Mouse (Mus musculus): ENCODE data around the gene Bcas3. TPM values are rescaled to one million over a fixed set of nuclear protein-coding genes. Genes with fewer than 3 reads are reported as not detected.

Gene Bcas3
- polyA plus RNA-seq, 1 experiment from 2014 or later = 28.0 TPM

DNA sequence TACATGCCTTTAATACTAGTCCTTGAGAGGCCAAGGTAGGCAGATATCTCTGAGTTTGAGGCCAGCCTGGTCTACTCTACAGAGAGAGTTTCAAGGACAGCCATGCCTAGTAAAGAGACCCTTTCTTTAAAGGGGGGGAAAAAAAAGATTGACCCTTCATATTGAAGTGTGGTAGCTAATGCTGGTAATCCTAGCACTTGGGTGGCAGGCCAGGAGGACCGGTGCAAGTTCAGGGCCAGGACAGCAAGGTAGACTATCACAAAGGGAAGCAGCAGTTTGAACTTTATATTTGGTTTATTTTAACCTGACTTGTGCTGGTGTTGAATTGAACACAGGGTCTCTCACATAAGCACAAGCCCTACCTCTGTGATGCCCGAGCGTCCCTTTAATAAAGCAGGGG, 39.6 kb upstream of the Bcas3 start:
- Histone ChIP-seq H3K9ac (ENCODE audit: low read depth, low read length) (peak overlapping the region; percentile 32; the same call in 1 of the 2 replicates), H3K4me1 (ENCODE audit: control insufficient read depth, insufficient read depth, low read length) (peaks cover 9% of the 10 kb centered on the region), H3K4me3 (ENCODE audit: low read depth, low read length) (peak overlapping the region; percentile 95), H3K9me3 (ENCODE audit: control insufficient read depth, low read length) (no peaks in the 10 kb centered on the region), H3K27ac (replicated peaks; ENCODE audit: low read depth, low read length) (peak overlapping the region; percentile 44), H3K36me3 (ENCODE audit: control insufficient read depth, insufficient read depth, low read length) (peaks cover 15% of the 10 kb centered on the region; the same call in 1 of the 2 replicates), H3K4me2 (ENCODE audit: low read depth, low read length) (peak overlapping the region; percentile 58), H3K27me3 (replicated peaks; ENCODE audit: control insufficient read depth, insufficient read depth, low read length) (no peaks in the 10 kb centered on the region)
- 76% methylated on average over 3 of the region's 3 CpGs for WGBS
- DNase-seq (ENCODE audit: low spot score) (no peak), ATAC-seq (ENCODE audit: low read depth) (no peak)

DNA sequence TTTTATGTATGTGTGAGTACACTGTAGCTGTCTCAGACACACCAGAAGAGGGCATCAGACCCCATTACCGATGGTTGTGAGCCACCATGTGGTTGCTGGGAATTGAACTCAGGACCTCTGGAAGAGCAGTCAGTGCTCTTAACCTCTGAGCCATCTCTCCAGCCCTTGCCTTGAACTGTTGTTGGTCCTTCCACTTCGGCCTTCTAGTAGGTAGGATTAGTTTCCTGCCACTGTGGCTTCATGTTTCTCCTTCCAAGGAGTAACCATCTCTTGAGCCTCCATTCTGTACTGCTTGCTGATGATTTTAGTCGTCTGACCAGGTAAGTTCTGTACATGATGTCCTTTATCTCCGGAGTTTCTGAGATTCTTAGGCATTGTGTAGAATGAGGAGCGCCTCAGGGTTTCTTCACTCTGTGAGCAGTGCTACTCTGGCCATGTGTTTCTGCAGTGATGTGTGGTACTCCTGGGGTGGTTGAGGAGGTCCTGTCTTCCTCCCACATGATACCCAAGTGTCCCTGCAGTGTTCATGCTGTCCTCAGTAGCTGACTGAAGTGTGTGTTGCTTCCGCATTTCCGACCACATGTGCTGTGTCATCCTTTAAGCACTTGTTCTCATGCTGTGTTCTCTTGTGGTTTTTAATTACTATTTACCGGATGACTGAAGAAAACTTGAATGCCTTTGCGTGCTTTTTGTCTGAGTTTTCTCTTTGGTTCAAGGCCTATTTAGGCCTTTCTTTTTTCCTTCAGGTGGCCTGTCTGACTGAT, 29.2 kb upstream of the Bcas3 start:
- Histone ChIP-seq H3K4me3 (ENCODE audit: low read depth, low read length) (no peak overlapping the region), H3K36me3 (ENCODE audit: control insufficient read depth, insufficient read depth, low read length) (no peaks in the 10 kb centered on the region), H3K9ac (ENCODE audit: low read depth, low read length) (no peak overlapping the region), H3K27ac (replicated peaks; ENCODE audit: low read depth, low read length) (no peak overlapping the region), H3K4me1 (ENCODE audit: control insufficient read depth, insufficient read depth, low read length) (no peaks in the 10 kb centered on the region), H3K4me2 (ENCODE audit: low read depth, low read length) (no peak overlapping the region), H3K9me3 (ENCODE audit: control insufficient read depth, low read length) (no peaks in the 10 kb centered on the region), H3K27me3 (replicated peaks; ENCODE audit: control insufficient read depth, insufficient read depth, low read length) (no peaks in the 10 kb centered on the region)
- no peak for ATAC-seq (ENCODE audit: low read depth)
- 79% methylated on average over 9 of the region's 9 CpGs for whole genome bisulfite sequencing
- peak; percentile 8 for DNase-seq (ENCODE audit: low spot score)

DNA sequence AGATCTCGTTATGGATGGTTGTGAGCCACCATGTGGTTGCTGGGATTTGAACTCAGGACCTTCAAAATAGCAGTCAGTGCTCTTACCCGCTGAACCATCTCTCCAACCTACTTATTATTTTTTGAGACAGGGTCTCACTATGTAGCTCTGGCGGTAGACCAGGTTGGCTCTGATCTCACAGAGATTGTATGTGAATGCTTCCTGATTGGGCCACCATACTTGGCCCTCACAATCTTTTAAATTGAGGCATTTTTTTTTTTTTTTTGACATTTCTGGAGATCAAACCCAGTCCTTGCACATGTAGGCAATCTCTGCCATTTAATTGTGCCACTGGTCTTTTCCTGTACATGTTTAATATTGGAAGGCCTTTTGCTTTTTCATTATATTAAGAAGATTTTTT, 24.2 kb upstream of the Bcas3 start:
- Histone ChIP-seq H3K9ac (ENCODE audit: low read depth, low read length) (no peak overlapping the region), H3K4me2 (ENCODE audit: low read depth, low read length) (no peak overlapping the region), H3K9me3 (ENCODE audit: control insufficient read depth, low read length) (no peaks in the 10 kb centered on the region), H3K27ac (replicated peaks; ENCODE audit: low read depth, low read length) (no peak overlapping the region), H3K27me3 (replicated peaks; ENCODE audit: control insufficient read depth, insufficient read depth, low read length) (no peaks in the 10 kb centered on the region), H3K36me3 (ENCODE audit: control insufficient read depth, insufficient read depth, low read length) (peaks cover 36% of the 10 kb centered on the region), H3K4me1 (ENCODE audit: control insufficient read depth, insufficient read depth, low read length) (no peaks in the 10 kb centered on the region), H3K4me3 (ENCODE audit: low read depth, low read length) (no peak overlapping the region)
- 94% methylated on average over 3 of the region's 3 CpGs for WGBS
- no peak for DNase-seq (ENCODE audit: low spot score)
- ATAC-seq (ENCODE audit: low read depth) = no peak

DNA sequence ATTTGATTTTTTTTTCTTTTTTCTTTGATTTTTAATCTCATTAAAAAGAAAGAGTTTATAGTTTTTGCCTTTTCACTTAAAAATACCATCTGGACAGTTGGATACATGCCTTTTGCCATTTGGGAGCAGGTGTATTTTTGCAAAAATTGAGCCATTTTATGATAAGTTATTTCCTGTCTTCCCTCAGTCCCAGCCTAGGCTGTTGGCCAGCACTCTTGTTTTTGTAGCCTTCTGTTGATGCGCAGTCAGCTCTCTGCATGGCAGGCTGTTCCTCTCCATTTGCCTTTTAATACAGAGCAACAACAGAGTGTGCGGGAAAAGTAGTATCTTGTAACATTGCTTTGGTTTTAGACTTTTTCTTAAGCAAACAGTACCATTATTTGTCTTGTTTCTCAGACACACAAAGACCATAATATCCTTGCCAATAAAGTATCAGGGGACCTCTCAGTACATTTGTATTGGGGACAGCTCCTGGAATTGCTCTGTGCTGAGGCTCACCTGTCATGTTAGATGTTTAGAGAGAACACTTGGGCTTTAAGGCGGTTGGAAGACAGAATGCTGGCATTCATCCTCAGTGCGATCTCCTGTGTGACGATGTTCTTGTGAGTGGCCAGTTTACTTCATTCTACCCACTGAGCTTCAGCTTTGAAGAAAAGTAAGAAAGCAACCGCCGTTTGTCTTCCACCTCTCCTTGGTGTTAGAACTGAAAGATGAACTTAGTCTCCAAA, 23.6 kb upstream of the Bcas3 start:
- H3K27ac ChIP-seq (replicated peaks; ENCODE audit: low read depth, low read length) = no peak overlapping the region
- H3K4me1 ChIP-seq (ENCODE audit: control insufficient read depth, insufficient read depth, low read length) = no peaks in the 10 kb centered on the region
- no peak overlapping the region for H3K9ac ChIP-seq (ENCODE audit: low read depth, low read length)
- ATAC-seq (ENCODE audit: low read depth) = no peak
- 91% methylated on average over 7 of the region's 7 CpGs for WGBS
- H3K4me3 ChIP-seq (ENCODE audit: low read depth, low read length) = no peak overlapping the region
- H3K27me3 ChIP-seq (replicated peaks; ENCODE audit: control insufficient read depth, insufficient read depth, low read length) = no peaks in the 10 kb centered on the region
- peaks cover 36% of the 10 kb centered on the region for H3K36me3 ChIP-seq (ENCODE audit: control insufficient read depth, insufficient read depth, low read length)
- no peak for DNase-seq (ENCODE audit: low spot score)
- no peak overlapping the region for H3K4me2 ChIP-seq (ENCODE audit: low read depth, low read length)
- H3K9me3 ChIP-seq (ENCODE audit: control insufficient read depth, low read length) = no peaks in the 10 kb centered on the region

DNA sequence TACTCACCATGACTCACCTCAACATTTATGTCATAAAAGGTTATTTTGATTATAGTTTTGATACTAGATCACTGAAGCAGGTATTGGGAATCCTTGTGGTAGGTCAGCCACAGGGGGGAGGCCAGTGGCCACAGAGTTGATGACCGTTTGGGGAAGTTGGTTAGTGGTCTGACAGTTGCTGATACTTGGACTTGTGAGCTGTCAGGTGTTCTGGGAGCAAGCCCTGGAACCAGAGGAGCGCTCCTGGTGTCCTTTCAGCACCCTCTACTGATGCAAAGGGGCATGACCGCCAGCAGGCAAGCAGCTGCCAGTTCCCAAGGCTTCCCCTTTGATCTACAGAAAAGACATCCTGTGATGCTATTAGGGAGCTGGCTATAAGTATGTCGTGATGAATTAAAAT, 18.2 kb upstream of the Bcas3 start:
- no peak overlapping the region for H3K9ac ChIP-seq (ENCODE audit: low read depth, low read length)
- H3K27ac ChIP-seq (replicated peaks; ENCODE audit: low read depth, low read length) = no peak overlapping the region
- H3K9me3 ChIP-seq (ENCODE audit: control insufficient read depth, low read length) = no peaks in the 10 kb centered on the region
- H3K4me1 ChIP-seq (ENCODE audit: control insufficient read depth, insufficient read depth, low read length) = no peaks in the 10 kb centered on the region
- no peak overlapping the region for H3K4me3 ChIP-seq (ENCODE audit: low read depth, low read length)
- DNase-seq (ENCODE audit: low spot score) (peak; percentile 27), ATAC-seq (ENCODE audit: low read depth) (no peak)
- H3K36me3 ChIP-seq (ENCODE audit: control insufficient read depth, insufficient read depth, low read length) = peaks cover 73% of the 10 kb centered on the region
- no peak overlapping the region for H3K4me2 ChIP-seq (ENCODE audit: low read depth, low read length)
- no peaks in the 10 kb centered on the region for H3K27me3 ChIP-seq (replicated peaks; ENCODE audit: control insufficient read depth, insufficient read depth, low read length)
- WGBS = 43% methylated on average over 4 of the region's 4 CpGs

DNA sequence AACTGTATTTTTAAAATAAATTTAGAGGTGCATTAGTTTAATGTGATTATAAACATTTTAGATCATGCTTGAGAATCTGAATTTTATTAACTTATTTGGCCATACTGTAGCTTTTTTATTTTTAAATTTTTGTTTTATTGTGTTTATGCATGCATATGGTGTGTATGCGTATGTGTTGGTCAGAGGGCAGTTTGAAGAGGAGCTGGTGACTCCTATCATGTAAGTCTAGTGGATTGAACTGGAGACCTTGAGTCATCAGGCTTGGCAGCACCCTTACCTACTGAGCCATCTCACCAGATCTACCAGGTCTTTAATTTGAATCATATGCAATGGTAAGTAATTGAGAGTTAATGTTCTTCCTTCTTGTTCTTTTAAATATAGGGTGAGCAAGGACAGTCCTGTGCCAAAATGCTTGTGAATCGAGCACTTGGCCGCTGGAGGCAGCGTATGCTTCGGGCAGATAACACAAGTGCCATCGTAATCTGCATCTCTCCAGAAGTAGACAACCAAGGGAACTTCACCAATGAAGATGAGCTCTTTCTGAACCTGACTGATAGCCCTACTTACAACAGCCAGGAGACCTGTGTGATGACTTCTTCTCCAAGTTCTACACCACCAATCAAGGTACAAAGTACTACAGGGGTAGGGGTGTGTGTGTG, 13.7 kb upstream of the Bcas3 start:
- Histone ChIP-seq H3K9ac (ENCODE audit: low read depth, low read length) (no peak overlapping the region), H3K4me3 (ENCODE audit: low read depth, low read length) (no peak overlapping the region), H3K27me3 (replicated peaks; ENCODE audit: control insufficient read depth, insufficient read depth, low read length) (no peaks in the 10 kb centered on the region), H3K36me3 (ENCODE audit: control insufficient read depth, insufficient read depth, low read length) (peaks cover 78% of the 10 kb centered on the region), H3K4me2 (ENCODE audit: low read depth, low read length) (no peak overlapping the region), H3K27ac (replicated peaks; ENCODE audit: low read depth, low read length) (no peak overlapping the region), H3K9me3 (ENCODE audit: control insufficient read depth, low read length) (no peaks in the 10 kb centered on the region), H3K4me1 (ENCODE audit: control insufficient read depth, insufficient read depth, low read length) (no peaks in the 10 kb centered on the region)
- 90% methylated on average over 6 of the region's 6 CpGs for WGBS
- ATAC-seq (ENCODE audit: low read depth) = no peak
- no peak for DNase-seq (ENCODE audit: low spot score)

DNA sequence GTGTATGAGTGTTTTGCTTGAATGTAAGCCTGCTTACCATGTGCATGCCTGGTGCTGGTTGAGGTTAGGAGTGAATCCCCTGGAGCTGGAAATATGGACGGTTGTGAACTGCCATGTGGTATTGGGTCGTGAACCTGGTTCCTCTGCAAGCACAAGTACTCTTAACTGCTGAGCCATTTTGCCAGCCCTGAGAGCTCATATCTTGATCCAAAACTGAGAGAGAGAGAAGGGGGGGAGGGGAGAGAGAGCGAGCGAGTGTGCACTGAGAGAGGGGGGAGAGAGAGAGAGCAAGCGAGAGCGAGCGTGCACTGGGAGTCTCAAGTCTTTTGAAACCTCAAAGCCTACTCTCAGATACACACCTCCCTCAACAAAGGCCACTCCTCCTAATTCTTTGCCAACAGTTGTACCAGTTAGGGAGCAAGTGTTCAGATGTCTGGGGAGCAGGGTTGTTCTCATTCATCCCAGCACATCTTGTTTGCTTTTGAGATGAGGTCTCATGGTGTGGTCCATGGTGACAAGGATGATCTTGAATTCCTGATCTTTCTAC, 12.8 kb upstream of the Bcas3 start:
- no peak for ATAC-seq (ENCODE audit: low read depth)
- Histone ChIP-seq H3K27me3 (replicated peaks; ENCODE audit: control insufficient read depth, insufficient read depth, low read length) (no peaks in the 10 kb centered on the region), H3K9ac (ENCODE audit: low read depth, low read length) (no peak overlapping the region), H3K4me1 (ENCODE audit: control insufficient read depth, insufficient read depth, low read length) (no peaks in the 10 kb centered on the region), H3K36me3 (ENCODE audit: control insufficient read depth, insufficient read depth, low read length) (peaks cover 77% of the 10 kb centered on the region), H3K4me3 (ENCODE audit: low read depth, low read length) (no peak overlapping the region), H3K27ac (replicated peaks; ENCODE audit: low read depth, low read length) (no peak overlapping the region), H3K9me3 (ENCODE audit: control insufficient read depth, low read length) (no peaks in the 10 kb centered on the region), H3K4me2 (ENCODE audit: low read depth, low read length) (no peak overlapping the region)
- WGBS = 89% methylated on average over 7 of the region's 7 CpGs
- no peak for DNase-seq (ENCODE audit: low spot score)

GRCm38 (mm10) chr11:85353819-85354218, 852 bp downstream of the Bcas3 start:
- Histone ChIP-seq H3K36me3 (ENCODE audit: control insufficient read depth, insufficient read depth, low read length) (0 out of 2 replicates have a peak, but pooled peaks cover 8% of the 10 kb centered on the region), H3K27ac (replicated peaks; ENCODE audit: low read depth, low read length) (no peak overlapping the region), H3K9ac (ENCODE audit: low read depth, low read length) (peak overlapping the region; percentile 84), H3K9me3 (ENCODE audit: control insufficient read depth, low read length) (no peaks in the 10 kb centered on the region), H3K4me2 (ENCODE audit: low read depth, low read length) (peak overlapping the region; percentile 71), H3K4me3 (ENCODE audit: low read depth, low read length) (peak overlapping the region; percentile 75), H3K27me3 (replicated peaks; ENCODE audit: control insufficient read depth, insufficient read depth, low read length) (no peaks in the 10 kb centered on the region), H3K4me1 (ENCODE audit: control insufficient read depth, insufficient read depth, low read length) (0 out of 2 replicates have a peak, but pooled peaks cover 7% of the 10 kb centered on the region)
- DNase-seq (ENCODE audit: low spot score) (no peak), ATAC-seq (ENCODE audit: low read depth) (no peak)
- 57% methylated on average over 4 of the region's 4 CpGs for WGBS
